Mouse (Mus musculus) C2C12 (cell line): ENCODE results near the gene Pde10a. TPM values are rescaled to one million over a fixed set of nuclear protein-coding genes. Genes with fewer than 3 reads are reported as not detected.

Experiments
- H3K27me3 ChIP-seq: one replicate; pipeline ENCODE4 v1.6.1; 2011; ENCODE audit not compliant: control insufficient read depth, insufficient read depth, insufficient read length
- H3K36me3 ChIP-seq: one replicate; pipeline ENCODE4 v1.6.1; 2011; ENCODE audit not compliant: control insufficient read depth, insufficient read depth
- H3K4me3 ChIP-seq: one replicate; pipeline ENCODE4 v1.5.1; 2011; ENCODE audit warnings: mild to moderate bottlenecking, control low read depth; ENCODE audit not compliant: poor library complexity, insufficient read depth, severe bottlenecking
- H3K79me2 ChIP-seq: one replicate; pipeline ENCODE4 v1.6.1; 2011; ENCODE audit not compliant: control insufficient read depth, insufficient read depth
- H3K79me3 ChIP-seq: one replicate; pipeline ENCODE4 v1.6.1; 2011; ENCODE audit warnings: low read depth, control low read depth
- H3ac ChIP-seq: one replicate; pipeline ENCODE3; 2011; ENCODE audit warnings: low read depth; ENCODE audit not compliant: control insufficient read depth, insufficient read length
- CEBPB ChIP-seq: IDR thresholded peaks from one replicate; pipeline ENCODE4 v1.6.1; 2011; ENCODE audit warnings: low read depth, mild to moderate bottlenecking, control low read depth, moderate library complexity
- CTCF ChIP-seq: IDR thresholded peaks from one replicate; pipeline ENCODE4 v1.5.1; 2011; ENCODE audit not compliant: control insufficient read depth, insufficient read depth, insufficient read length
- FOSL1 ChIP-seq: IDR thresholded peaks from one replicate; pipeline ENCODE4 v1.8.0; 2011; ENCODE audit warnings: mild to moderate bottlenecking, low read length; ENCODE audit not compliant: poor library complexity, insufficient read depth, severe bottlenecking
- MAX ChIP-seq: IDR thresholded peaks from one replicate; pipeline ENCODE4 v1.6.1; 2011; ENCODE audit warnings: mild to moderate bottlenecking, control low read depth
- MYOD1 ChIP-seq: IDR thresholded peaks from one replicate; pipeline ENCODE4 v1.6.1; 2011; ENCODE audit warnings: low read depth; ENCODE audit not compliant: control insufficient read depth, insufficient read length
- MYOG ChIP-seq: IDR thresholded peaks from one replicate; pipeline ENCODE4 v1.6.1; 2011; ENCODE audit not compliant: control insufficient read depth, insufficient read length; ENCODE audit errors: extremely low read depth
- USF1 ChIP-seq: IDR thresholded peaks from one replicate; pipeline ENCODE4 v1.6.1; 2011; ENCODE audit warnings: low read depth, mild to moderate bottlenecking, control low read depth, moderate library complexity
- polyA plus RNA-seq: library from polyadenylated mRNA; unstranded; fragments of >200 nt; fragmentation: generic; extraction: Trizol; gene quantifications from one replicate; pipeline ENCODE4 v1.2.1, GENCODE M21; 2012; ENCODE audit warnings: missing spikeins

The Pde10a gene
- polyA plus RNA-seq, 1 experiment, result 0.83 TPM

DNA sequence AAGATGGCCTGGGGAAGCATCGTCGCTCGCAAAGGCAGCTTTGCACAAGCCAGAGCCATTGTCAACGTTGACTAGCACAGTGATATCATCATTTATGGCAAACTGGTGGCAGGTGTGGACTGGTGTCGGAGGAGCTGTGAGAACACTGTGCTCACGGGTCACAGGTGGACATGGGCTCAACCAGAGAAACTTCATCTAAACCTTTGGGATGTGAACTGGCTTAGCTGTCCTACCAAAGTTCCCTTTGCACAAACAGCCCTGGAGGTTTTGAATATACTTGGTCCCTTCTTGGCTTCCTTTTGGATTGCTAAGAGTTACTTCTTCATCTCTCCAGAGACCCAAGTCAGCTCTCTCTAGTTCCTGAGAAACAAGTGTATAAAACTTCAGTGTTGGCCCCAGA, 41.7 kb downstream of the Pde10a start, which contains the start of gene Gm17087:
Gene Gm17087, minus strand, starts transcription at position 101 of the 400 bp plus-strand sequence.
- TF ChIP-seq MYOG (no peak), CEBPB (no peak), MAX (no peak), MYOD1 (no peak), CTCF (no peak), FOSL1 (no peak)
- H3K27me3 ChIP-seq, result peaks cover 3% of the 10 kb centered on the region
- no peak within 1 kb of the TSS for H3K4me3 ChIP-seq
- no peaks in the 10 kb centered on the region for H3K36me3 ChIP-seq
- H3K79me2 ChIP-seq, result no peaks in the 10 kb centered on the region
- no peaks in the 10 kb centered on the region for H3K79me3 ChIP-seq
- H3ac ChIP-seq, result no peak within 1 kb of the TSS

GRCm38 (mm10) chr17:8573542-8574260, 48.5 kb downstream of the Pde10a start:
- Histone ChIP-seq H3K36me3 (no peaks in the 10 kb centered on the region), H3K27me3 (peaks cover 3% of the 10 kb centered on the region), H3K79me3 (no peaks in the 10 kb centered on the region), H3ac (no peak overlapping the region), H3K79me2 (no peaks in the 10 kb centered on the region), H3K4me3 (no peak overlapping the region)
- TF ChIP-seq CEBPB (no peak), FOSL1 (no peak), MYOD1 (no peak), MAX (no peak), MYOG (no peak), USF1 (no peak), CTCF (no peak)

GRCm38 (mm10) chr17:8580360-8580759, 55.2 kb downstream of the Pde10a start:
- Histone ChIP-seq H3K36me3 (no peaks in the 10 kb centered on the region), H3ac (no peak overlapping the region), H3K79me3 (no peaks in the 10 kb centered on the region), H3K27me3 (no peaks in the 10 kb centered on the region), H3K79me2 (no peaks in the 10 kb centered on the region), H3K4me3 (no peak overlapping the region)
- TF ChIP-seq CEBPB (no peak), FOSL1 (no peak), MYOD1 (no peak), USF1 (no peak), MYOG (no peak), MAX (no peak), CTCF (no peak)

DNA sequence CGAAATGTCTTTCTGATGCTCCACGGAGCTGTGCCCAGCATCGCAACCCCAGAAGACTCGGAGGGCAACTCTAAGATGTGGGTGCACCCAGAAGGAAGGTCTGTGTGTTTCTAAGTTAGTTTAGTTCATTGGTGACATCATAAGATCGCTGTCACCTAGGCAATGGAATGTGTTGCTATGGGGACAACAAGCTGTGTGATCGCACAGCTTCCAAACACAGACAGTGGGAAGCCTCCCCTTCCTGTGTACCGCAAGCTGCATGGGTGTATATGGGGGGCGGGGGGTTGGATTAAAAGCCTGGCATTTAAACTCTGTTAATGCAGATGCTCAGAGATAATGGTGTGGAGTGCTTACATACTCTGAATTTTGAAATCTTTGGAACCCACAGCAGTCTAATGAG, 56.4 kb downstream of the Pde10a start:
- TF ChIP-seq MYOD1 (no peak), FOSL1 (no peak), CEBPB (no peak), MYOG (no peak), CTCF (no peak), MAX (no peak), USF1 (no peak)
- Histone ChIP-seq H3ac (no peak overlapping the region), H3K79me2 (no peaks in the 10 kb centered on the region), H3K79me3 (no peaks in the 10 kb centered on the region), H3K27me3 (no peaks in the 10 kb centered on the region), H3K4me3 (no peak overlapping the region), H3K36me3 (no peaks in the 10 kb centered on the region)

- Histone ChIP-seq H3ac (no peak overlapping the region), H3K79me3 (no peaks in the 10 kb centered on the region), H3K36me3 (no peaks in the 10 kb centered on the region), H3K79me2 (no peaks in the 10 kb centered on the region), H3K27me3 (peaks cover 3% of the 10 kb centered on the region), H3K4me3 (no peak overlapping the region)
- TF ChIP-seq CTCF (peak; percentile 26), MYOD1 (no peak)
These were observed 67.5 kb downstream of the Pde10a start for GRCm38 (mm10) chr17:8592427-8593277.
